Mouse (Mus musculus) limb, embryonic 13.5 days (tissue): ENCODE measurements at regions not wholly inside any gene's neighbourhood (a gene's known extent, or its start where the extent isn't known, plus 50 kb on each side); places are given as distances from the start of the nearest gene placed in this dataset.

Source experiments
- ATAC-seq: fragments of 200-750 bp; cut with Nextera tagmentation; 2 replicates; pipeline ENCODE4 v1.8.0; 2017; ENCODE audit warnings: low read depth, moderate number of reproducible peaks, moderate TSS enrichment; ENCODE audit not compliant: low FRiP score
- H3K27ac ChIP-seq: fragments of 300-500 bp; sonication (generic); 2 replicates; pipeline ENCODE4 v1.5.1; 2015; ENCODE audit warnings: inconsistent platforms, mild to moderate bottlenecking, moderate library complexity
- H3K27me3 ChIP-seq: fragments of 300-500 bp; sonication (generic); 2 replicates; pipeline ENCODE4 v1.6.1; 2015; ENCODE audit warnings: mild to moderate bottlenecking, inconsistent platforms
- H3K36me3 ChIP-seq: fragments of 300-500 bp; sonication (generic); 2 replicates; pipeline ENCODE4 v1.6.1; 2015; ENCODE audit warnings: inconsistent platforms, mild to moderate bottlenecking, moderate library complexity
- H3K4me1 ChIP-seq: fragments of 300-500 bp; sonication (generic); 2 replicates; pipeline ENCODE4 v1.6.1; 2015; ENCODE audit warnings: inconsistent platforms
- H3K4me2 ChIP-seq: fragments of 300-500 bp; sonication (generic); replicated peaks from 2 replicates; pipeline ENCODE4 v1.6.1; 2015; ENCODE audit warnings: inconsistent platforms, mild to moderate bottlenecking, moderate library complexity
- H3K4me3 ChIP-seq: fragments of 300-500 bp; sonication (generic); 2 replicates; pipeline ENCODE4 v1.5.1; 2015; ENCODE audit warnings: moderate library complexity, mild to moderate bottlenecking, inconsistent platforms
- H3K9ac ChIP-seq: fragments of 300-500 bp; sonication (generic); 2 replicates; pipeline ENCODE4 v1.6.1; 2015; ENCODE audit warnings: mild to moderate bottlenecking, inconsistent platforms
- H3K9me3 ChIP-seq: fragments of 300-500 bp; sonication (generic); 2 replicates; pipeline ENCODE4 v1.6.1; 2016; ENCODE audit warnings: inconsistent platforms
- WGBS: fragments of 180-500 bp; shearing (Covaris S2); methylation state at CpG from one replicate; pipeline ENCODE4 v1.1.7; 2015; 5-methylcytosine and 5-hydroxymethylcytosine counted together

GRCm38 (mm10) chr9:25426941-25427340, 54.4 kb upstream of the Eepd1 start:
- WGBS: 73% methylated on average over 1 of the region's 1 CpGs

GRCm38 (mm10) chr9:25429450-25430213, 51.7 kb upstream of the Eepd1 start:
- ATAC-seq: no peak
- Histone ChIP-seq H3K4me3 (no peak overlapping the region), H3K27me3 (no peaks in the 10 kb centered on the region), H3K9ac (no peak overlapping the region), H3K4me1 (no peaks in the 10 kb centered on the region), H3K36me3 (no peaks in the 10 kb centered on the region), H3K9me3 (no peaks in the 10 kb centered on the region), H3K4me2 (no peak overlapping the region), H3K27ac (no peak overlapping the region)
- 74% methylated on average over 6 of the region's 6 CpGs for WGBS

More at GRCm38 (mm10) chr9:25426941-25427340, 54.4 kb upstream of the Eepd1 start:
- H3K4me3 ChIP-seq: no peak overlapping the region
- no peaks in the 10 kb centered on the region for H3K4me1 ChIP-seq
- H3K4me2 ChIP-seq: no peak overlapping the region
- ATAC-seq: no peak
- no peaks in the 10 kb centered on the region for H3K27me3 ChIP-seq
- no peaks in the 10 kb centered on the region for H3K9me3 ChIP-seq
- no peak overlapping the region for H3K9ac ChIP-seq
- no peaks in the 10 kb centered on the region for H3K36me3 ChIP-seq
- no peak overlapping the region for H3K27ac ChIP-seq
